Mouse (Mus musculus) neural tube, embryonic 15.5 days (tissue): ENCODE data around the gene She. TPM values are rescaled to one million over a fixed set of nuclear protein-coding genes. Genes with fewer than 3 reads are reported as not detected.

Experiments used
- ATAC-seq: fragments of 200-750 bp; cut with Nextera tagmentation; 2 replicates; pipeline ENCODE4 v1.8.0; 2017; ENCODE audit warnings: mild to moderate bottlenecking, moderate TSS enrichment, moderate library complexity; ENCODE audit not compliant: low FRiP score
- H3K27ac ChIP-seq: fragments of 300-500 bp; sonication (generic); replicated peaks from 2 replicates; pipeline ENCODE4 v1.5.1; 2015; ENCODE audit warnings: mild to moderate bottlenecking, inconsistent platforms
- H3K27me3 ChIP-seq: fragments of 300-500 bp; sonication (generic); replicated peaks from 2 replicates; pipeline ENCODE4 v1.6.1; 2015; ENCODE audit warnings: inconsistent platforms
- H3K36me3 ChIP-seq: fragments of 300-500 bp; sonication (generic); 2 replicates; pipeline ENCODE4 v1.6.1; 2015; ENCODE audit warnings: inconsistent platforms
- H3K4me1 ChIP-seq: fragments of 300-500 bp; sonication (generic); 2 replicates; pipeline ENCODE4 v1.6.1; 2015; ENCODE audit warnings: inconsistent platforms
- H3K4me2 ChIP-seq: fragments of 300-500 bp; sonication (generic); 2 replicates; pipeline ENCODE4 v1.6.1; 2015; ENCODE audit warnings: inconsistent platforms, mild to moderate bottlenecking, moderate library complexity
- H3K4me3 ChIP-seq: fragments of 300-500 bp; sonication (generic); replicated peaks from 2 replicates; pipeline ENCODE4 v1.5.1; 2015; ENCODE audit warnings: mild to moderate bottlenecking, inconsistent platforms
- H3K9ac ChIP-seq: fragments of 300-500 bp; sonication (generic); replicated peaks from 2 replicates; pipeline ENCODE4 v1.6.1; 2015; ENCODE audit warnings: mild to moderate bottlenecking, inconsistent platforms
- H3K9me3 ChIP-seq: fragments of 300-500 bp; sonication (generic); replicated peaks from 2 replicates; pipeline ENCODE4 v1.6.1; 2016; ENCODE audit warnings: inconsistent platforms
- WGBS: fragments of 180-500 bp; shearing (Covaris S2); methylation state at CpG from one replicate; pipeline ENCODE4 v1.1.7; 2015; ENCODE audit warnings: mixed read lengths; 5-methylcytosine and 5-hydroxymethylcytosine counted together
- polyA plus RNA-seq: library from polyadenylated mRNA; unstranded; fragments of >200 nt; fragmentation: Nextera tagmentation; extraction: Ambion mirVana; gene quantifications from 2 replicates; pipeline ENCODE4 v1.2.1, GENCODE M21; 2015

Gene She
- polyA plus RNA-seq, 1 experiment from 2014 or later, result 1.4 TPM

GRCm38 (mm10) chr3:89891696-89892095 lies 60.5 kb downstream of the She start:
- Histone ChIP-seq H3K36me3 (no peaks in the 10 kb centered on the region), H3K9ac (no peak overlapping the region), H3K9me3 (no peaks in the 10 kb centered on the region), H3K4me3 (no peak overlapping the region), H3K4me1 (peaks cover 4% of the 10 kb centered on the region; the same call in 1 of the 2 replicates), H3K4me2 (no peak overlapping the region), H3K27ac (no peak overlapping the region), H3K27me3 (no peaks in the 10 kb centered on the region)
- no peak for ATAC-seq

- Histone ChIP-seq H3K9ac (no peak overlapping the region), H3K9me3 (no peaks in the 10 kb centered on the region), H3K4me1 (peaks cover 5% of the 10 kb centered on the region; the same call in 1 of the 2 replicates), H3K4me2 (no peak overlapping the region), H3K27ac (no peak overlapping the region), H3K36me3 (no peaks in the 10 kb centered on the region), H3K27me3 (no peaks in the 10 kb centered on the region), H3K4me3 (no peak overlapping the region)
- no peak for ATAC-seq
- 92% methylated on average over 5 of the region's 5 CpGs for WGBS
These were observed 61.4 kb downstream of the She start for GRCm38 (mm10) chr3:89892517-89893106.

GRCm38 (mm10) chr3:89896571-89896970 lies 65.4 kb downstream of the She start:
- Histone ChIP-seq H3K9ac (no peak overlapping the region), H3K36me3 (no peaks in the 10 kb centered on the region), H3K4me2 (no peak overlapping the region), H3K4me3 (no peak overlapping the region), H3K27me3 (no peaks in the 10 kb centered on the region), H3K27ac (no peak overlapping the region), H3K9me3 (no peaks in the 10 kb centered on the region), H3K4me1 (peaks cover 11% of the 10 kb centered on the region)
- WGBS, result 7% methylated on average over 5 of the region's 5 CpGs
- no peak for ATAC-seq

GRCm38 (mm10) chr3:89897204-89897796 lies 66.1 kb downstream of the She start:
- Histone ChIP-seq H3K4me3 (no peak overlapping the region), H3K9me3 (no peaks in the 10 kb centered on the region), H3K27me3 (no peaks in the 10 kb centered on the region), H3K27ac (no peak overlapping the region), H3K4me1 (peaks cover 11% of the 10 kb centered on the region), H3K4me2 (no peak overlapping the region), H3K9ac (no peak overlapping the region), H3K36me3 (no peaks in the 10 kb centered on the region)
- ATAC-seq, result no peak
- WGBS, result 54% methylated on average over 8 of the region's 8 CpGs

GRCm38 (mm10) chr3:89898011-89898410 lies 66.8 kb downstream of the She start:
- no peaks in the 10 kb centered on the region for H3K36me3 ChIP-seq
- peaks cover 11% of the 10 kb centered on the region for H3K4me1 ChIP-seq
- no peak overlapping the region for H3K4me3 ChIP-seq
- 76% methylated on average over 10 of the region's 10 CpGs for WGBS
- no peak overlapping the region for H3K4me2 ChIP-seq
- no peak overlapping the region for H3K9ac ChIP-seq
- no peak overlapping the region for H3K27ac ChIP-seq
- H3K27me3 ChIP-seq, result no peaks in the 10 kb centered on the region
- H3K9me3 ChIP-seq, result no peaks in the 10 kb centered on the region
- ATAC-seq, result no peak

- Histone ChIP-seq H3K36me3 (no peaks in the 10 kb centered on the region), H3K9me3 (no peaks in the 10 kb centered on the region), H3K9ac (no peak overlapping the region), H3K4me2 (no peak overlapping the region), H3K4me3 (no peak overlapping the region), H3K4me1 (peaks cover 11% of the 10 kb centered on the region), H3K27me3 (no peaks in the 10 kb centered on the region), H3K27ac (no peak overlapping the region)
- no peak for ATAC-seq
- 75% methylated on average over 5 of the region's 5 CpGs for WGBS
These were observed 67.8 kb downstream of the She start for GRCm38 (mm10) chr3:89898870-89899510.

GRCm38 (mm10) chr3:89899511-89899908 lies 68.3 kb downstream of the She start:
- 76% methylated on average over 8 of the region's 8 CpGs for WGBS
- H3K27me3 ChIP-seq, result no peaks in the 10 kb centered on the region
- H3K36me3 ChIP-seq, result no peaks in the 10 kb centered on the region
- no peak overlapping the region for H3K9ac ChIP-seq
- no peak overlapping the region for H3K27ac ChIP-seq
- no peak overlapping the region for H3K4me3 ChIP-seq
- H3K4me1 ChIP-seq, result peaks cover 11% of the 10 kb centered on the region
- no peak for ATAC-seq
- H3K4me2 ChIP-seq, result no peak overlapping the region
- no peaks in the 10 kb centered on the region for H3K9me3 ChIP-seq

GRCm38 (mm10) chr3:89907846-89908245 lies 76.7 kb downstream of the She start:
- no peaks in the 10 kb centered on the region for H3K9me3 ChIP-seq
- H3K36me3 ChIP-seq, result no peaks in the 10 kb centered on the region
- no peak overlapping the region for H3K27ac ChIP-seq
- H3K4me2 ChIP-seq, result no peak overlapping the region
- H3K27me3 ChIP-seq, result peaks cover 16% of the 10 kb centered on the region
- no peak overlapping the region for H3K4me3 ChIP-seq
- ATAC-seq, result no peak
- no peak overlapping the region for H3K9ac ChIP-seq
- WGBS, result 89% methylated on average over 3 of the region's 3 CpGs
- peaks cover 6% of the 10 kb centered on the region for H3K4me1 ChIP-seq

Other genes with a start within 250 kb of the She start
- 22.9 and 24.6 TPM in 2 replicates for gene Adar, start 116.3 kb upstream of the She start, polyA plus RNA-seq
- 18.9 and 22.5 TPM in 2 replicates for gene Chrnb2, start 66.7 kb upstream of the She start, polyA plus RNA-seq
- 10.8 and 11.1 TPM in 2 replicates for gene Ube2q1, start 57.8 kb upstream of the She start, polyA plus RNA-seq
- 1.2 and 1.5 TPM in 2 replicates for gene Il6ra, start 81.8 kb downstream of the She start, polyA plus RNA-seq
- gene Atp8b2, start 132.1 kb downstream of the She start, polyA plus RNA-seq, result 11.9 and 12.9 TPM in 2 replicates
- gene Hax1, start 167.4 kb downstream of the She start, polyA plus RNA-seq, result 105 and 114 TPM in 2 replicates
- 204 and 206 TPM in 2 replicates for gene 4933434E20Rik, start 220.3 kb downstream of the She start, polyA plus RNA-seq
- gene Ubap2l, start 221.3 kb downstream of the She start, polyA plus RNA-seq, result 122 and 129 TPM in 2 replicates
- 313 and 382 TPM in 2 replicates for gene Tpm3, start 241.3 kb downstream of the She start, polyA plus RNA-seq